Mouse (Mus musculus): ENCODE data around the gene Chrna1.

DNA sequence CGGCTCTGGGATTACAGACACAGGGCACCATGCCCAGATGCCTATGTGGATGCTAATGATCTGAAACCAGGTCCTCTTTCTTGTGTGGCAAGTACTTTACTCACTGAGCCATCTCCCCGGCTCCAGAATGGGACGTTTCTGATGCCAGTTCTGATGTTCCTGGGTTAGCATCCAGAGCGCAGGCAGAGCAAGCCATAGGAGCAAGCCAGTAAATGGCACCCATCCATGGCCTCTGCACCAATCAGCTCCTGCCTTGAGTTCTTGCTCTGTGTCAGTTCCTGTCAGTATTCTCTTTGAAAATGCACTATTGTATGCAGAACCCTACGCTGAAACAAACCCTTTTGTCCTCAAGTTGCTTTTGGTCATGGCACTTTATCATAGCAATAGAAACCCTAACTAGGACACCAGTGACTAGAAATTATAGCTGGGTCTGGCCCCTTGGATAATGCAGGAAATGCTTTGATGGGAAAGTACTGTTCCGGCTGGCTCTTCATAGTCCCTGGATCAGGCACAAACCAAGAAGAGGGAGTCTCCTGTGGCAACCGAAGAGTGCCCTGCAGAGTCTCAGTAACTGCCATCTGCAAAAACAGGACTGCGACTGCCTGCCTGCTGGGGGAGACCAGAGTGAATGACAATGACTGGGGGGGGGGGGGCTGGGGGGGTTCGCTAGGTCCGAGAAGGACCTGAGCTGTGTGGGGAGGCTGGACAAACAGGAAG is 6.4 kb upstream of the Chrna1 start:
- TF ChIP-seq CTCF (IDR thresholded peaks at IDR 0.05; ENCODE audit: low read depth, low read length) (no peak), GATA2 (IDR thresholded peaks at IDR 0.05; ENCODE audit: borderline replicate concordance, low read depth, low read length) (no peak)
